Mouse (Mus musculus) intestine, embryonic 14.5 days (tissue): ENCODE results near the gene Prdm11. TPM values are rescaled to one million over a fixed set of nuclear protein-coding genes. Genes with fewer than 3 reads are reported as not detected.

ENCODE experiments used
- ATAC-seq: fragments of 200-750 bp; cut with Nextera tagmentation; replicated peaks from 2 replicates; pipeline ENCODE4 v1.8.0; 2017; ENCODE audit warnings: low read depth, moderate number of reproducible peaks, moderate TSS enrichment, moderate library complexity; ENCODE audit not compliant: low FRiP score, low TSS enrichment
- DNase-seq: peaks from one replicate; pipeline ENCODE4 v3.0.0-alpha.2; 2018; ENCODE audit warnings: low spot score
- H3K27ac ChIP-seq: fragments of 300-500 bp; sonication (generic); 2 replicates; pipeline ENCODE4 v1.5.1; 2014; ENCODE audit warnings: low read depth, mild to moderate bottlenecking, control low read depth
- H3K27me3 ChIP-seq: fragments of 300-500 bp; sonication (generic); replicated peaks from 2 replicates; pipeline ENCODE4 v1.6.1; 2014; ENCODE audit warnings: low read length, control low read depth; ENCODE audit not compliant: control insufficient read depth, insufficient read depth
- H3K36me3 ChIP-seq: fragments of 300-500 bp; sonication (generic); 2 replicates; pipeline ENCODE4 v1.6.1; 2014; ENCODE audit warnings: low read length, control low read depth; ENCODE audit not compliant: control insufficient read depth, insufficient read depth
- H3K4me1 ChIP-seq: fragments of 300-500 bp; sonication (generic); replicated peaks from 2 replicates; pipeline ENCODE4 v1.6.1; 2014; ENCODE audit warnings: low read length, control low read depth, mixed read lengths; ENCODE audit not compliant: control insufficient read depth, insufficient read depth
- H3K4me2 ChIP-seq: fragments of 300-500 bp; sonication (generic); 2 replicates; pipeline ENCODE4 v1.6.1; 2014; ENCODE audit warnings: low read length
- H3K4me3 ChIP-seq: fragments of 300-500 bp; sonication (generic); 2 replicates; pipeline ENCODE4 v1.5.1; 2014; ENCODE audit warnings: low read depth, low read length, control low read depth, mixed read lengths
- H3K9ac ChIP-seq: fragments of 300-500 bp; sonication (generic); 2 replicates; pipeline ENCODE4 v1.6.1; 2014; ENCODE audit warnings: mild to moderate bottlenecking, low read length
- H3K9me3 ChIP-seq: fragments of 300-500 bp; sonication (generic); 2 replicates; pipeline ENCODE4 v1.6.1; 2016; ENCODE audit warnings: low read length, control low read depth; ENCODE audit not compliant: control insufficient read depth
- WGBS: fragments of 180-500 bp; shearing (Covaris S2); extraction: QIAGEN DNeasy Blood & Tissue Kit; methylation state at CpG from one replicate; pipeline ENCODE4 v1.1.7; 2014; 5-methylcytosine and 5-hydroxymethylcytosine counted together
- polyA plus RNA-seq: library from polyadenylated mRNA; unstranded; fragments of >200 nt; fragmentation: Nextera tagmentation; extraction: Ambion mirVana; gene quantifications from 2 replicates; pipeline ENCODE4 v1.2.1, GENCODE M21; 2014

Gene Prdm11
- polyA plus RNA-seq, 1 experiment from 2014 or later: 5.5 TPM

DNA sequence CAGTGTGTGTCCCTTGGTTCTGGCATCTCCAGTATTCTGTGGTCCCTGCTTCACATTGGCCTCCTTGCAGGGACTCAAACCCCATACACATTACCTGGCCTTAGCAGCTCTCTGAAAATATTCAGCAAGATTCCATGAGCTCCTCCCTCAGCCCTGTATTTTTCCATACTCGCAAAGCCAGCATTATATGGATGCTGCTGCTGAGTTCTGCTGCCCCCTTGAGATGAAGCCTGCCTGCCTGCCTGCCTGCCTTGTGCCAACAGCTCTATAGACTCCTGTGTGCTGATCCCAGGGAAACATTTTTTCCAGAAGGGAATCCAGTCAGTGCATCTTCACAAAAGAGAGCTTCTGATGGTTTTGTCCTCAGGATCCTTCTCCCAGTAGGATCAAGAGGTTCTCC is 5.9 kb upstream of the Prdm11 start:
- DNase-seq (no peak), ATAC-seq (no peak)
- Histone ChIP-seq H3K4me2 (no peak overlapping the region), H3K27ac (no peak overlapping the region), H3K9me3 (no peaks in the 10 kb centered on the region), H3K27me3 (no peaks in the 10 kb centered on the region), H3K9ac (no peak overlapping the region), H3K4me3 (no peak overlapping the region), H3K36me3 (no peaks in the 10 kb centered on the region), H3K4me1 (peaks cover 2% of the 10 kb centered on the region)
- 33% methylated on average over 1 of the region's 1 CpGs for WGBS

DNA sequence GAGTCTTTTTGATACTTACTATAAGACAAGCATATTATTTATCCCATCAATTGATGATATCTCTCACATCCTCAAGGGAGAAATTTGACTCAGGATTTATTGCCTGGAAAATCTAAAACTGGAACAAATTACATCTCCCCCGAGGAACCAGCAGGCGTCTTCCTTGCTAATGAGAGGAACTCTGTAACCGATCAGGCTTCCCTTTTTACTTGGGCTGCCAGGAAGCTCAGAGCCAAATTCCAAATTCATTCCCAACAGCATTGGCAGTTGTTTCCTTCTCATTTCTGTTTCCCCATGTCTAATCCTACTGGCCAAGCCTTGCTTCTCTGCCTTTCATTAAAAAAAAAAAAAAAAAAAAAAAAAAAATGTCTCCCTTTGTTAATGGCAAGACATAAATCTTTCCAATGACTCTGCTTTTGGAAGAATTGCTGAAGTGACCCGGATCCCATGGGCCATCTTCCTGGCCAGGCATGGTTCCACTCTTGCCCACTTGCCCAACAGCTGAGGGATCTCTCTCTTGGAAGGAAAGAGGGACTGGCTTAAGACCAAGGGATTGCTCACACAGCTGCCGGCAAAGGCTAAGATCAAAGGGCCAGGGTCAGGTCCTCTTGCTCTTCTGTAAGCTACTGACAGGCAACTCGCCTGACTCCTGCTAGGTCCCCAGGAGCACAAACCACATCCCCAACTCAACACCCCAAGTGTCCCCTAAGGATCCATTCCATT is 2.8 kb upstream of the Prdm11 start:
- WGBS: 49% methylated on average over 6 of the region's 6 CpGs
- ATAC-seq (no peak), DNase-seq (no peak)
- Histone ChIP-seq H3K27ac (no peak overlapping the region), H3K9ac (no peak overlapping the region), H3K27me3 (no peaks in the 10 kb centered on the region), H3K4me2 (no peak overlapping the region), H3K9me3 (no peaks in the 10 kb centered on the region), H3K4me3 (no peak overlapping the region), H3K4me1 (peaks cover 19% of the 10 kb centered on the region), H3K36me3 (no peaks in the 10 kb centered on the region)

DNA sequence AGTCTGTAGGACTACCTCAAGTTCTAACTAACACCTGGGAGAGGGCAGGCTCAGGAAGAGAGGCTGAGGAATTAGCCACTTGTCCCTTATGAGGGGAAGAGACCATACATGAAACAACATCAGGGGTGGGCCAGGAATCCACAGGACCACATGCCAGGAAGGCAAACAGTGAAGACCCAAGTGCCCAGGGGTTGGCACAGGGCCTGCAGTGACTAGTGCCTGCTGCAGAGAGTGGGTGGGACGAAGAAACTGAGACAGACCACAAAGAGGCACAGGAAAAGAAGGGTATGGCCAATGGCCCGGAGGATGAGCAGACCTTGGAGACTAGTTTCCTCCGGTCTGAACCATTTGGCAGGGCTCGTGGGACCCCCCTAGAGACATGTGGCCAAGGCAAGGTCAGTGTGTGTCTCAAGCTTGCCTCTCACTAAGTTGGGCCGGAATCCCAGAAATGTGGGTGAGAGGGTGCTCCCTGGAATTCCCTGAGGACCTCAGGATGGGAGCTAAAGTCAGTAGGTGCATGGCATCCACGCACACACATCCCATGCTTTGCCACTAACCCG is 1.6 kb upstream of the Prdm11 start:
- H3K27ac ChIP-seq: no peak overlapping the region
- no peak for DNase-seq
- WGBS: 84% methylated on average over 7 of the region's 7 CpGs

DNA sequence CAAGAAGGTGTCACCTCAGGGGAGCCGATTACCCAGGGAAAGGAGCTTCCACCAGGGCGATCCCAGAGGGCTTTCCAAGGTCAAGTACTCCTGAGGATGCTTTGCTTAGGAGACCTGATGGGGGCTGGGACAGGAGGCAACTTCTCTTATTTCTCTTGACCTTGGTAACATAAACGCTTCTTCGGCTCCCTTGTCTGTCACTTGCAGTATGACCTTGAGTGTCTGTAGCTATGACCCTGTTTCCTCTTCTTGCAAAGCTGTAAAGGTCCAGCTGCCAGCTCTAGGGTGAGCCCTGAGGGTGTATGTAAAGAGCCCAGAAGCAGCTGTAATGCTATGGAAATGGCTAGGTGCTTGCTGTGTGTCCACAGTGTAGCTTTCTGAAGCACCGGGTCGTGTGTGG is 1.1 kb upstream of the Prdm11 start:
- peaks cover 20% of the 10 kb centered on the region for H3K4me1 ChIP-seq
- DNase-seq: no peak
- no peaks in the 10 kb centered on the region for H3K36me3 ChIP-seq
- ATAC-seq: no peak
- no peak overlapping the region for H3K27ac ChIP-seq
- peak overlapping the region; percentile 84; the same call in 1 of the 2 replicates for H3K4me2 ChIP-seq
- 68% methylated on average over 6 of the region's 6 CpGs for WGBS
- H3K9me3 ChIP-seq: no peaks in the 10 kb centered on the region
- H3K9ac ChIP-seq: no peak overlapping the region
- H3K4me3 ChIP-seq: no peak overlapping the region
- H3K27me3 ChIP-seq: no peaks in the 10 kb centered on the region

More for the DNA sequence above, 1.6 kb upstream of the Prdm11 start:
- H3K4me2 ChIP-seq: no peak overlapping the region
- no peaks in the 10 kb centered on the region for H3K27me3 ChIP-seq
- no peak overlapping the region for H3K4me3 ChIP-seq
- no peak overlapping the region for H3K9ac ChIP-seq
- H3K9me3 ChIP-seq: no peaks in the 10 kb centered on the region
- H3K36me3 ChIP-seq: no peaks in the 10 kb centered on the region
- peaks cover 19% of the 10 kb centered on the region for H3K4me1 ChIP-seq
- ATAC-seq: no peak

DNA sequence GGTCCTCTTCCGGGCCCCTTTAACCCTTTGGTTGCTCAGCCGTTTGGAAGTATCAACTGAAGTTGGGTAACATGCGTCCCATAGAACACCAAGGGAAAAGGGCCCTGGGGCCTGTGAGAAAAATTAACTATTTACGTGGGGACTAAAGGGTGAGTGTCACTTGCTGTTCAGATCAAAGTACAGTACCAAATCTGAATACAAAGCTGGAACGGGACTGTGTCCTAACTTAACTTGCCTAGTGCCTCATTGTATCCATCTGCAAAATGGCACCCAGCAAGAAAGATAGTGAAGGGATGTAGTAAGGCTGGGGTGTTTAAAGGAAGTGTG is 505 bp upstream of the Prdm11 start:
- H3K9ac ChIP-seq: peak overlapping the region; percentile 97
- H3K36me3 ChIP-seq: no peaks in the 10 kb centered on the region
- peak overlapping the region; percentile 84 for H3K4me2 ChIP-seq
- no peak for DNase-seq
- H3K27ac ChIP-seq: peak overlapping the region; percentile 93
- H3K4me1 ChIP-seq: peaks cover 25% of the 10 kb centered on the region
- H3K9me3 ChIP-seq: no peaks in the 10 kb centered on the region
- no peaks in the 10 kb centered on the region for H3K27me3 ChIP-seq
- H3K4me3 ChIP-seq: peak overlapping the region; percentile 90
- no peak for ATAC-seq
- 17% methylated on average over 5 of the region's 5 CpGs for WGBS

DNA sequence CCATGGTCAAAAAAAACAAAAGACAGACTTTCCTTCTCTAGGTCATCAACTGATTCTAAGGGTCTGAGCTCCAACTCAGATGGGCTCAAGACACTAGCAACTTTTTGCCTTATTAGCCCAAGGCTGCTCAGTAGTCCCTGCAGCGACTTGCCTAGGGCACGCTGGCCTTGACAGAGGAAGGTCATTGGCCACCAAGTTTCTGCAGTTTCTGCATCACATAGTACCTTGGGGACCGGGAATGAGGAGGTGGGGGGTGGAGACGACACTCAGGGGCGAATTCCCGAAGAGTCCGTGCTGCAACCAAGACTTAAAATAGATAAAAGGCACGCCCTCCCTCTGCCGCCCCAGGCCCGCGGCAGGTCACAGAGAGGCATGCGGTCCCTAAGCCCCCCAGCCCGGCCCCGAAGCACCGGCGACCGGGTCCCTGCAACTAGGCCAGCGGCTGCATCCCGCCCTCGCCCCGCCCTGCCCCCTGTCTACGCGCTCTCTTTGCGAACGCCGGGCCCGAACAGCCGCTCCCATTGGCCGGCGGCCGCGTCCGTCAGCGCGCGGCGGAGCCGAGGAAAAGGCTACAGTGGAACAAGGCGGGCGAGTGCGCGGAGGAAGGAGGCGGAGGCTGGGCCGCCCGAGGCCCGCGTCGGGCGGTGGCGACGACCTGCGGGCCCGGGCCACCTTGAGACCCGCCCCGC is 694 bp downstream of the Prdm11 start:
- Histone ChIP-seq H3K4me2 (peak overlapping the region; percentile 84), H3K9me3 (no peaks in the 10 kb centered on the region), H3K36me3 (no peaks in the 10 kb centered on the region), H3K4me1 (peaks cover 37% of the 10 kb centered on the region), H3K27me3 (no peaks in the 10 kb centered on the region), H3K27ac (peak overlapping the region; percentile 93), H3K4me3 (peak overlapping the region; percentile 90), H3K9ac (peak overlapping the region; percentile 97)
- peak; percentile 95 for ATAC-seq
- peak; percentile 94 for DNase-seq
- WGBS: 0% methylated on average over 24 of the region's 55 CpGs

DNA sequence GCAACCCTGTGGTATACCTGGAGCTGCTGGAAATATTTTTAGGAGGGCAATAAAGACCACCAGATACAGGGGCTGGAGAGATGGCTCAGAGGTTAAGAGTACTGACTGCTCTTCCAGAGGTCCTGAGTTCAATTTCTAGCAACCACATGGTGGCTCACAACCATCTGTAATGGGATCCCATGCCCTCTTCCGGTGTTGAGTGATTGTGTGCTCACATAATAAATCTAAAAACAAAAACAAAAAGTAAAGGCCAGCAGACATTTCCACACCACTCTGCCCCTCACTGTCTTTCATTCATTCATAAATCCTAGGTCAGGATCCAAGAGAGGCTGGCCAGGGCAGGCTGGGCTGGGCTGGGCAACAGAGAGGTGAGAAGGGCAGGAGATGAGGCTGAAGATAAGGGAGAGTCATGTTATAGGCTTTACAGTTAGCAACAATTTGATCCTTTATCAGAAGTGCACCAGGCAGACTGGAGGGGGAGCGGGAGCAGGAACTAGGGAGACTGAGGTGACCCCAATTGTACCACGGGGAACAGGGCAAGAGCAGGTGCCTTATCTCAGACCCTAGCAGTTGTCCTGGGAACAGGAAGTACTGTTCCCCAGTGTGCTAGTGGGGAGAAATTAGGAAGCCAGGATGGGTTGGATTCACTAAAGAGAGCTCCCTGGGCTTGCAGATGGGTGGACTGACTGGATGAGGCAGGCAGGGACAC is 2.4 kb downstream of the Prdm11 start:
- Histone ChIP-seq H3K36me3 (no peaks in the 10 kb centered on the region), H3K4me3 (no peak overlapping the region), H3K4me1 (peaks cover 37% of the 10 kb centered on the region), H3K27me3 (no peaks in the 10 kb centered on the region), H3K4me2 (no peak overlapping the region), H3K9ac (no peak overlapping the region), H3K9me3 (no peaks in the 10 kb centered on the region), H3K27ac (no peak overlapping the region)
- WGBS: 79% methylated on average over 3 of the region's 3 CpGs
- no peak for DNase-seq
- ATAC-seq: no peak

DNA sequence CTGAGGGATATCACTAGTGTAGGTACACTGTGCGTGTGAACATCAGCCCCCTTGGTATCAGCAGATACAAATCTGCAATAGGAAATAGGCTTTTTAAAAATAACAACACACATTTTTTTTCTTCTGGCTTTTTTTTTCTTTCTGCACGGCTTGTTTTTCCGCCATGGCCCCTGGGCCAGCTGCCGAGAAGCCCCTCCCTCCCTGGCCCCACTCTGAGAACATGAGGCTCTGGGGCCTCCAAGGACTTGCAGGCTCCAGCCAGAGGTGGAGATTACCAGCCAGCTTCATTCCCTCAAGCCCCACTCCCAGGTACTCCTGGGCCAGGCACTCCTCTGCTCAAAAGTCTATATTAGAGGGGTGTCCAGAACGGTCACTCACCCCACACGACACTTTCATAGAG is 4.5 kb downstream of the Prdm11 start:
- no peak overlapping the region for H3K4me2 ChIP-seq
- 43% methylated on average over 6 of the region's 6 CpGs for WGBS

More for the DNA sequence above, 4.5 kb downstream of the Prdm11 start:
- H3K27ac ChIP-seq: peak overlapping the region; percentile 62
- no peak overlapping the region for H3K4me3 ChIP-seq
- H3K9me3 ChIP-seq: no peaks in the 10 kb centered on the region
- no peak overlapping the region for H3K9ac ChIP-seq
- no peaks in the 10 kb centered on the region for H3K36me3 ChIP-seq
- H3K27me3 ChIP-seq: no peaks in the 10 kb centered on the region
- ATAC-seq (no peak), DNase-seq (no peak)
- H3K4me1 ChIP-seq: peaks cover 36% of the 10 kb centered on the region
